Mouse (Mus musculus) hematopoietic multipotent progenitor cell, adult 10-12 weeks (in vitro differentiated cells): ENCODE results near the gene Vip. TPM values are rescaled to one million over a fixed set of nuclear protein-coding genes. Genes with fewer than 3 reads are reported as not detected.

Source experiments
- polyA plus RNA-seq: library from polyadenylated mRNA; stranded (reverse); fragments of >175 nt; gene quantifications from 2 replicates; pipeline ENCODE4 v1.2.3, GENCODE M21; 2012; ENCODE audit warnings: low replicate concordance

The Vip gene
- polyA plus RNA-seq = not detected in 2 replicates

DNA sequence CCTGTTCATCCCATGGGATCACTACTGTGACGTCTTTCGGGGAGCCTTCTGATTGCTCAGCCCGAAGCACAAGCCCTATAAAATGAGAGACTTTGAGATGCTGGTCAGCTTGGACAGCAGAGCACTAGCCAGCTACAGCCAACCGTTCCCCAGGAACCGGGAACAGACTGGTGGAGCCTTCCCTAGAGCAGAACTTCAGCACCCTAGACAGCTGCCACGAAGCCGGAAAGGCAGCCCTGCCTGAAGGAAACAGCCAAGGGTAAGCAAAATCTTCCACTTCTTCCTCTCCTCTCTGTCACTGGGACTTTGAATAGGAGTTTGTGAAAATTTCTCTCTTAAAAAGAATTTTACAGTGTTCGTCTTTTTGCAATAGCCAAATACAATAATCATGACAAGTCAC lies at the start of gene Vip:
Vip (plus strand) TSS at position 107 of the 400 bp plus-strand sequence.

DNA sequence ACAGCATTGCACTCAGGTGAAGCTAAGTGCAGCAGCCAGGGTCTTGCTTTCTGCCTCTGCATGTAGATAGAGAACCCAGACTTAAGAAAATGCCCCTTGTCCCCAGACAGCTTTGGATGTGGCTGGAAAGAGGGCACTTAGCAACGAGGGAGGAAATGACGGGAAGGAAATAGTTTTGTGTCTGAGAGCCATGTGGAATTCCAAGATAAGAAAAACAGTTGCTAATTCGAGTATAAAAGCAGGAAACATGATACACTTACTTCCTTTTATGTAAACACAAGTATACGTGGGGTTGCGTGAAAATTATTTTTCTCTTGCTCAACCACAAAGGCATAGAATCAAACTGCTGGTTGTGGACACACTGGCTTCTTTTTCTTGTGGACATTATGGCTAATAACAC lies 45.6 kb upstream of the Vip start, which contains the start of gene Myct1:
Myct1 (plus strand) TSS at position 312 of the 400 bp plus-strand sequence.

Other genes starting within 250 kb of the Vip start
- 11.2 and 12.2 TPM in 2 replicates for gene Syne1, start 87.7 kb upstream of the Vip start, polyA plus RNA-seq
- gene Myct1, start 45.4 kb upstream of the Vip start, polyA plus RNA-seq = 0.38 and 0.79 TPM in 2 replicates
- gene Fbxo5, start 166.4 kb downstream of the Vip start, polyA plus RNA-seq = 1.00 and 5.7 TPM in 2 replicates
- gene Mtrf1l, start 184.7 kb downstream of the Vip start, polyA plus RNA-seq = 3.1 and 3.6 TPM in 2 replicates